Mouse (Mus musculus): ENCODE data around the gene Zfp653.

The Zfp653 gene

GRCm38 (mm10) chr9:22069881-22070553 lies 1.2 kb downstream of the Zfp653 start:
- DNase-seq (ENCODE audit: low spot score): no peak

GRCm38 (mm10) chr9:22067195-22067594 lies 4.0 kb downstream of the Zfp653 start:
- no peak for DNase-seq (ENCODE audit: low spot score)

- DNase-seq (ENCODE audit: low spot score): peak; percentile 52
These were observed 4.7 kb downstream of the Zfp653 start for GRCm38 (mm10) chr9:22066433-22066832.

- DNase-seq (ENCODE audit: low spot score): no peak
These were observed 5.5 kb downstream of the Zfp653 start for GRCm38 (mm10) chr9:22065642-22066041.

- no peak for DNase-seq (ENCODE audit: low spot score)
These were observed 6.8 kb downstream of the Zfp653 start for GRCm38 (mm10) chr9:22064341-22064740.

GRCm38 (mm10) chr9:22061339-22061738 lies 9.8 kb downstream of the Zfp653 start:
- no peak for DNase-seq (ENCODE audit: low spot score)

- no peak for DNase-seq (ENCODE audit: low spot score)
These were observed 13.2 kb downstream of the Zfp653 start for GRCm38 (mm10) chr9:22058011-22058424.

GRCm38 (mm10) chr9:22057031-22057517 lies 14.1 kb downstream of the Zfp653 start:
- DNase-seq (ENCODE audit: low spot score): no peak

GRCm38 (mm10) chr9:22056303-22056910 lies 14.8 kb downstream of the Zfp653 start:
- DNase-seq (ENCODE audit: low spot score): no peak

GRCm38 (mm10) chr9:22055713-22056112 lies 15.5 kb downstream of the Zfp653 start:
- DNase-seq (ENCODE audit: low spot score): no peak

GRCm38 (mm10) chr9:22054411-22055076 lies 16.6 kb downstream of the Zfp653 start:
- peak; percentile 67 for DNase-seq (ENCODE audit: low spot score)

GRCm38 (mm10) chr9:22053657-22054056 lies 17.5 kb downstream of the Zfp653 start:
- no peak for DNase-seq (ENCODE audit: low spot score)

- DNase-seq (ENCODE audit: low spot score): no peak
These were observed 19.3 kb downstream of the Zfp653 start, which contains the start of gene Elavl3 for GRCm38 (mm10) chr9:22051958-22052254. Gene Elavl3 (minus strand): TSS chr9:22052023.

- DNase-seq (ENCODE audit: low spot score): no peak
These were observed 19.8 kb downstream of the Zfp653 start for GRCm38 (mm10) chr9:22051161-22051957.

GRCm38 (mm10) chr9:22050351-22050889 lies 20.8 kb downstream of the Zfp653 start:
- DNase-seq (ENCODE audit: low spot score): peak; percentile 24

- no peak for DNase-seq (ENCODE audit: low spot score)
These were observed 21.4 kb downstream of the Zfp653 start for GRCm38 (mm10) chr9:22049721-22050270.

GRCm38 (mm10) chr9:22049315-22049714 lies 21.9 kb downstream of the Zfp653 start:
- DNase-seq (ENCODE audit: low spot score): no peak

- DNase-seq (ENCODE audit: low spot score): no peak
These were observed 23.8 kb downstream of the Zfp653 start for GRCm38 (mm10) chr9:22047329-22047728.

- no peak for DNase-seq (ENCODE audit: low spot score)
These were observed 29.3 kb downstream of the Zfp653 start for GRCm38 (mm10) chr9:22041832-22042231.

- no peak for DNase-seq (ENCODE audit: low spot score)
These were observed 33.4 kb downstream of the Zfp653 start for GRCm38 (mm10) chr9:22037826-22038225.

GRCm38 (mm10) chr9:22035300-22036044 lies 35.7 kb downstream of the Zfp653 start:
- no peak for DNase-seq (ENCODE audit: low spot score)

Measured in T-cell, adult 2 months (primary cell).